Mouse (Mus musculus) left cerebral cortex, postnatal 4 days (tissue): ENCODE results near the gene Hlcs. TPM values are rescaled to one million over a fixed set of nuclear protein-coding genes. Genes with fewer than 3 reads are reported as not detected.

ENCODE experiments used
- DNase-seq: peaks from one replicate; pipeline ENCODE4 v3.0.0-alpha.2; 2022
- intact Hi-C: fragments of 180-260 bp; cut with DNase I; formaldehyde crosslinking; loops from one replicate; pipeline ENCODE4 v1.15.1; 2025
- total RNA-seq, 2 experiments: library from RNA; stranded (reverse); gene quantifications; 2 replicates each; pipeline ENCODE4 v1.2.3; 2021

The Hlcs gene
- total RNA-seq, 2 experiments from 2014 or later: 11.7 to 11.8 TPM

DNA sequence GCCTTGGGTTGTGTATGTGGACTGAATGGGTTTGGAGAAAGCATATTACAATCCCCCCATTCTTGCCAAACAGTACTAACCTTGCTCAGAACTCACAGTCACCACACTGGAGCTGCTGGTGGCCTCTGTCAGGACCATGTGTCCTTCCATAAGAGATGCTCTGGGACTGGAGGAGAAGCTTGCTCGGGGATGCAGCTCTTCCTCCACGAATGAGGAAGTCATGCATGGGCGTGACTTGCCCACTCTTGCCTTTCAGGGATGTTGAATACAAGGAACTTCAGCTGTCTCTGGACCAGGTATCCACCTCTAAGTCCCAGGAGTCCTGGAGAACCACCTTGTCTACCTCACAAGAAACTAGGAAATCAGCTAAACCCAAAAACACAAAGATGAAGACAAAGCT is 191.0 kb downstream of the Hlcs start:
- no peak for DNase-seq
- intact Hi-C loops: no loop called here

DNA sequence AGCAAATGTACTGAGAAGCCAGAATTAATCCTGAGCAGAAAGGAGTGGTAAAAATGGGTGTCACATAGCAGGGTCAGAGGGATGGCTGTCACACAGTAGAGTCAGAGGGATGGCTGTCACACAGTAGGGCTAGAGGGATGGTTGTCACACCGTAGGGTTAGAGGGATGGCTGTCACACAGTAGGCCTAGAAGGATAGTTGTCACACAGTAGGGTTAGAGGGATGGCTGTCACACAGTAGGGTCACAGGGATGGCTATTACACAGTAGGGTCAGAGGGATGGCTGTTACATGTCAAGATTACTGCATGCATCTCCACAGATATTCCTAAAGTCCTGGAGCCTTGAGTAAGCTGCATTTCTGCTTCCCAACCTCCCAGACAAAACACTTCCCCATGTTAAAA is 195.0 kb downstream of the Hlcs start:
- DNase-seq: no peak
- intact Hi-C loops: no loop called here

DNA sequence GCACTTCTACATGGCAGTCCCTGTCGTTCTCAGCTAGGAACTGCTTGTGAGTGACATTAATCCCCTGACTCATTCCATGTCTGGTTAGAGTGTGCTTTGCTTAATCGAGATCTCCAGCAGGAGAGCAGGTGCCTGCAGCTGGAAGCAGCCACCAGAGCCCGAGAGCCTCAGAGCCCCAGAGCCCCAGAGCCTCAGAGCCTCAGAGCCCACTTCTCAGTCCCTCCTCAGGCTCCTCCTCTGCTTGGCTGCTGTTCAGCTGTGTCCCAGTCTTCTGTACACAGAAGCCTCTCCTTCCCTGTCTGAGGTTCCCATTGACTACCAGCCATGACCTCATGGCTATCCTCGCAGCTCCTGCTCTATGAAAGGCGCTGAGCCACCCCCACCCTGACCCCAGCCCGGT is 196.0 kb downstream of the Hlcs start:
- DNase-seq: no peak
- intact Hi-C loops: no loop called here

DNA sequence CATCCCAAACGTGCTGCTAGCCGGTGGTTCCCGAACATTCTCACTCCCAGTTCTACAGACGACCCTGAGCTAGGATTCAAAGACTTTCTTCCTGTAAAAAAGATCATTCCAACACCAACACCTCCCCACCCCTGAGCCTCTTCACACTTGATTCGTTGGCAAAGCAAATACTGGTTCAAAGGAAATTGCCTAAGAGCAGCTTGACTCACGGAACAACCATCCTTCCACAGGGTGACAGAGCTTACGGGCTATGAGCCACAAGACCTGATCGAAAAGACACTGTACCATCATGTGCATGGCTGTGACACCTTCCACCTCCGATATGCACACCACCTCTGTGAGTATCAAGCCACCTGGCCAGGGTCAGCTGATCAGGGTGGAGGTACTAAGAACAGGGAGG is 198.7 kb downstream of the Hlcs start:
- intact Hi-C loops: no loop called here
- no peak for DNase-seq

DNA sequence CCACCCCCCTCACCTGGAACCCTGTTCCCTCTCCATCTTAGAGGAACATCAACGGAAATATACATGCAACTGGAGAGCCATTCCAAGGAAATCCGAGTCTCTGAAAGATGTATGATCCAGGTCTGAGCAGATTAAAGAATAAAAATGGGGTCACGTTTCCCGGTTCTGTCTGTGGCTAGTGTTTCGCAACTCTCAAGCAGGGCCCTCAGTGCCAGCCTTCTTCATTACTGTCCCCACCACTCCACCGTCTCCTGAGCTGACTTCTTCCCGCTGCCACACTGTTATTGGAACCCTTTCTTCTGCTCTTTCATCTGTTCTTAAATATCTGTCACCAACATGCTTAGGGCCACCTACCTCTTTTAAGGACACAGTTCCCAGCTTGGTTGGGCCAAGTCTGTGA is 200.2 kb downstream of the Hlcs start:
- intact Hi-C loops: no loop called here
- DNase-seq: no peak

DNA sequence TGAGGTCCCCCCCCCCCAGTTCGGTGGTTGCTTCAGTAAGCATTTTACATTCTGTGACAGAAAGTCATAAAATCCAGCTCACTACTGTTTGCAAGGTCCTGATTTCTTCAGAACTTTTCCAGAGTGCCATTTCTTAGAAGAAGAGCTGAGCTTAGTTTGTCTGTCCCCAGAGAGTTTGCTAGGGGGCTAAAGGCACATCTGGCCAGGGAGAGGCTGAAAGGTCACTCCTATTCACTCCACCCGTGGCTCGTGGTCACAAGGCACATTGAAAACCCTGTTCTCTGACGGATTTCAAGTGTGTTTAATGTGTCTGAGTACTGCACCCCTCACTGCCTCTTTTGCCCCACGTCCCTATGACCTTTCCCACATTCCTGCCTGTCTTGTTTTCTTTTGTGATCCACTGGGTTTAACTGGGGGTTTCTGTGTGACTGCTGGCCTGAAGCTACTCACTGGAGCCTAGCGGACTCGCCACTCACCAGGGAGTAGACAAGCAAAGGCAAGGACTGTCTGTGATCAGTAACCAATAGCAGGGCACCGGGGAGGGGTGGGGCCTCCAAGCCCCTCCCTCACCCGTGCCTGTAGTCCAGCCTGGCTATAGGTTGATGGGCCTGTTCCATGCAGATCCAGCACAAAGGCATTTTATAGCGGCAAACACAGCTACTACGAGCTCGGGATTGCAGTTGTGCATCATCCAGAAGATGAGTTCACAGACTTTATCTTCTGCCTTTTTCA is 215.5 kb downstream of the Hlcs start:
- intact Hi-C loops: no loop called here
- no peak for DNase-seq

DNA sequence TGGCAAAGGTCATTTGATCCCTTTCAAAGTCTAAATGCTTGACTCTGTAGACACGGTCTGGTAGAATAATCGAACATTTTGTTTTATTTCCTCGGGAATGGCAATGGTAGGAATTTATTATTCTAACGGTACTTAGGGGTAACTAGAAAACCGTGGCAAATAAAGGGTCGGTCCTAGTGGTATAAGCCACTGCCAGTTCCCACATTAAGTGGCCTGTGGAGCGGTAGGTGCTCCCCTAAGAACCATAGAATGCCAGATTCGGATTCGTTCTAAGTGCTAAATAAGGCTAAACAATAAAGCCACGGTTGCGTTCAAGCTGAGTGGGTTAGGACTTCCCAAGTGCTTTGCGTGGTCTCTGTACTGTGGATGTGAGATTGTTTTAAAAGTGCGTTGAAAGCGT is 216.9 kb downstream of the Hlcs start:
- intact Hi-C loops: no loop called here
- DNase-seq: no peak

DNA sequence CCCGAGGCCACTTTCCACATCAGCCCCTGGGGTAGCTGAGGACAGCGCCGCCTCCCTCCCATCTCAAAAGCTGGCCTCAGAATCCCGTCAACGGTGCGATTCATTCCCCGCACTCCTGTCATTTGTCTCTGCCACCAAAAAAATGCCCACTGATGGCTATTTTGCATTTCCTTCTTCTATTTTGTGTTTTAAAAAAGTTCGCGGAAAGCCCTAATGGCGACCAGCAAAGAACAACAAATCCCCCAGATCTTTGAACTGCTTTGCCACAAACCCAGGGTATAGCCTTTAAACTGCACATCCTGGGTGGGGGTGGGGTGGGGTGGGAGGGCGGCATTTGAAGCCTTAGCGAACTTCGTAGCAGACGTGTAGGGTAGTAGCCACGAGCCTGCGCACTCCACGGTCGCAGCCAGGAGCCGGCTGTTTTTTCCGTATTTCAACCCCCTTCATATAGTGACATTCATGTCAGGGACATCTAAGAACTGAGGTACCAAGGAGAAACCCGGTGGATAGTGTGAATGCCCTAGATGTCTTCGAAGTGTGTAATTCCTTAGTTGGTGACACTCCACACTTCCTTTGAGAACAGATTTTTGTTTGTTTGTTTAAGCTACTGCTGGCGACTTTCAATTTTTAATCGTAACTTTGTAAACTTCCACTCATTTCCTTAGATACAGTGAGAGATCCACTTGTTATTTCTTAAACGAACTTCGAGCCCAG is 218.1 kb downstream of the Hlcs start:
- DNase-seq: no peak
- intact Hi-C loops: no loop called here

DNA sequence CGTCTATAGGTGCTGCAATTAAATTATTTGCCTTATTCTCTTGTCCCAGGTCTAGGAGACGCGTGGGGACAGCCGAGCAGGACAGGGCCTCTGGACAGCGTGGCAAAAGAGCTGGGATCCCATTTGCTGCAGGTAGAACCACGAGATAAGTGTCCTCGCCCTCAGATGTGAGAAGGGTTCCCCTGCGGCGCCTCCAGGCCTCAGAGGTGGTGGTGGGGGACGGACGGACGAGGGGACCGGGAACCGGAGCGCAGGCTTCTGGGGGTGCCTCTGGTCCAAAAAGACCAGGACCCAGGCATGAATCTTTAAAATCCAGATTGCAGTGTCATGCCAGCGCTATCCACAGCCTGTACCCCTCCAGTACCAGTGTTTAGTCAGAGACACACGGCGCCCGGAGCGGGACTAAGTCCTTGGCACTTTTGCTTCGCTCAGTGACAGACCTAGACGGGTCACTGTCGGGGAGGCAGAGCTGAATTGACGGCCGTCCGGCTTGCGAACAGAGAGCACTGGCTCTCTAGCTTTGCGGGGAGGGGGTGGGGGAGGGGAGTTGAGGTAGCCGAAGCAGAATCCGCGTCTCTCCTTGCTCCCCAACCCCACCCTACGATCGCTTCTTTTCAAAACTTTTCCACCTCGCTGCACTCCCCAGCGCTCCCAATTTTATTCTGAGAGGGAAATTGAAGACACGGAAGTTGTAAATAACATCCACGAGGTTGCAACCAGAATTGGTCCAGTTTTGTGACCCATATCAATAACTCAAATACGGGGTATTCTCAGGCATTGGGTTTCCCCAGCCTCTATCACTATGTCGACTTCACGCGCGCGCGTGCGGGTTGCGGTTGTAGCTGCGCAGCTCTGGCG is 218.9 kb downstream of the Hlcs start:
- intact Hi-C loops: no loop called here
- no peak for DNase-seq

DNA sequence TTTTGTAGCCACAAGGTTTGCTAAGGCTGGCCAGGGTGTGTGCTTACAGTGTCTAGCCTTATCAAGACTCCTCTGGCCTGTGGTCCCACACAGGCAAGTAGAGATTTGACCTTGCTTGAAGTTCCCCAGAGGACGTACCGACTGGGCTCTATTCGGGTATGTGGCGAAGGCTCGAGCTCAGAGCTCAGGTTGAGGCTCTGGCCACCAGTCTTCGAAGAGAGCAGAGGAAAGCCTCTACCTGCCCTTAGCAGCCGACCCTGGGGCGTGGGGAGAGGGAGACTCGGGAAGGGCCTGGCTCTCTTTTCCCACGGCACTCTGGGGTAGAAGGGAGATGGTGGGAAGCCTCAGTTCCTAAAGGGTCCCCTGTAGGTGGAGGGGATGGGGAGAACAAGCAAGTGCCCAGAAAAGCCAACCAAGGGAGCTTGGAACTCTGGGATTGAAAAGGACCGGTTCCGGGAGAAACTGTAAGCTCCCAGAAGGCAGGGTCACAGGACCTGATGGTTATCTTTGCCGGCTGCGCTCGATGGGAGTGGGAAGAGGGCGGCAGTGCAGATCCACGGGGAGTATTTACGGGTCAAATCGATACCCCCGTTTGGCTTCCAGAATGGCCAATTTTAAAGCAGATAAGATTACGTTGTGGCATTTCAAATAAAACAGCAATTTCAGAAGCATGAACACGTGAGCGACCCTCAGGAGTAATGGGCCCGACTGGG is 220.1 kb downstream of the Hlcs start:
- intact Hi-C loops: no loop called here
- no peak for DNase-seq

DNA sequence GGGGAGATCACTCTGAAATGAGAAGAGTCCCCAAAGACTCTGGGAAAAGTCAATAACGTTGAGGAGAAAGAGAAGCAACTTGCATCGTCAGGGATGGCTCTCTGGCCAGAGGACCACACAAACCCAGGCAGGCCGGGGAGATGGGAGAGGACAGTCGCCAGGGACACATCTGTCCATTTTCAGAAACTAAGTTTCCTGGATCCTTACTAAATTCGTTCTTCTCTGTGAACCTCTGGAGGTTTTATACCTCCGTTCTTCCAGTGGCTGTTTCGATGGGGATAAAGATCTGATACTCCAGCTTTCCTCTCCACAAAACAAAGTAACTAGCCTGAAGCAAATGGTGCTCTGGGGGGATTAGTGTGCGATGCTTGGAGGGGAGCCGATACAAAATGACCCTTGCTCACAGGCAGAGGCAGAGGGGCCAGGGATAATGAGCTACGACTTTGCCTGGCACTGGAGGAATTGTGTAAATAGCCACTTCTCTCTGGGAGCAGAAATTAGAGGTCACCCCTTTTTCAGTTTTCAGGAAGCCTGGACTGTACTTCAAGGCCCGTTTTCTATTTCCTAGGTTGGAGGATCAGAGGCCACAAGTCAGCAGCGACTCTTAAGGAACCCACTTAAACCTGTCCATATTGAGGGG is 220.7 kb downstream of the Hlcs start:
- no peak for DNase-seq
- intact Hi-C loops: no loop called here

DNA sequence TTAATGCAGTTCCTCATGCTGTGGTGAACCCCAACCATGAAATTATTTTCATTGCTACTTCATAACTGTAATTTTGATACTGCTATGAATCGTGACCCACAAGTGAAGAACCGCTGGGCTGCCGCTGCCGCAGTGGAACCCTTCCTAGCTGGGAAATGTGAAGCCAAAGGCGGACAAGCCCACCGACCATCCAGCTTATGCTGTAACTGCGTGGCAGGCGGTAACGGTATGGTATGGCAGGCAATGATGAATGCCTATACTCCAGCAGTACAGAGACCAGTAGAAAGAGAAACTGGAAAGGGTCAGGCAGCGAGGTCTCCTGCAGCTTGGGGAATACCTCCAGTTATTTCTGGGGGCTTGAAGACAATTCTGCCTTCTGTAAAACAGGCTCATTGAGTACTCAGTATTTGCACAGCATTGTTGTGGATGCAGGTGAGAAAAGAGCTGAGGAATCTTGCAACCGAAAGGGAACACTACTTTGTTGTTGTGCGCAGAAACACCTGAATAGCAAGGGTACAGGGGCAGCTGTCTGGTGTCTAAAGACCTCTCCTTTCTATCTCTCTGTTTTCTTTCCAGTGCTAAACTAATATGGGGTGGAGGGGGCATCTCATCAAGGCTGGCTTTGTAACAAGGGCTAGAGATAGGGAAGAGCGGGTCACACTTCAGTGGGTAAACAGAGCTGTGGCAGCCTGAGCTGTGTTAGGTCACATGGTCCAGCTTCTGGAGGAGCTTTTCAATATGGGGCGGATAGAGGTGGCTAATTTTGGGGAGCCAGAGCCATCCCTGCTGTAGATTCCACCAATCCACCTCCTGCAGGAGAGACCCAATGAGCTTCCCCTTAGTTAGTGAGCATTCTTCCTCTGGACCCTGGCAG is 224.3 kb downstream of the Hlcs start:
- intact Hi-C loops: loop anchor here (5.0 to 10.0 kb wide), 2 partner anchors 152 to 166 kb away; no protein-coding TSS in a partner anchor
- no peak for DNase-seq

DNA sequence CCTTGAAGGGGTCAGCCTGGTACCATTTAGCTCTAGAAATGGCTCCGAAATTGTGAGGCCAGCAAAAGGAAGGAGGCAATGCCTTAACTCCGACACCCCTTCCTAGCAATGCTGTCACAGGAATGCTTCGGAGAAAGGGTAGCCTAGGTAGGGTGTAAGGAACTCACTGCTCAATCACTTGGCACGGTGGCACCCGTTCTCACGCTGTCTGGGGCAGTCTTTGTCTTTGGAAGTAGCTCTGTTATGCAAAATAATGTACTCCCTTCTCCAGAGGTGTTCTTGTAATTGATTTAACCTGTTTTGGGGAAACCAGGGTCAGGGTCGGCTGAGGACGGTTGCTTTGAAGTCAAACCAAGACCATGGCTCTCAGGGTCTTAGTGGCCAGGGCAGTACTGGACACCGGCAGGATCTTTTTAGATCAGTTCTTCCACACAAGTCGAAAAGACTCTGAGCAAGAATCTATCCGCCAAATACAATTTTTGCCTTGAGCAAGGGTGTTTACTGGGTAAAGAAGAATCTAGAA is 225.1 kb downstream of the Hlcs start:
- no peak for DNase-seq
- intact Hi-C loops: loop anchor here (5.0 to 10.0 kb wide), 2 partner anchors 151 to 167 kb away; no protein-coding TSS in a partner anchor

DNA sequence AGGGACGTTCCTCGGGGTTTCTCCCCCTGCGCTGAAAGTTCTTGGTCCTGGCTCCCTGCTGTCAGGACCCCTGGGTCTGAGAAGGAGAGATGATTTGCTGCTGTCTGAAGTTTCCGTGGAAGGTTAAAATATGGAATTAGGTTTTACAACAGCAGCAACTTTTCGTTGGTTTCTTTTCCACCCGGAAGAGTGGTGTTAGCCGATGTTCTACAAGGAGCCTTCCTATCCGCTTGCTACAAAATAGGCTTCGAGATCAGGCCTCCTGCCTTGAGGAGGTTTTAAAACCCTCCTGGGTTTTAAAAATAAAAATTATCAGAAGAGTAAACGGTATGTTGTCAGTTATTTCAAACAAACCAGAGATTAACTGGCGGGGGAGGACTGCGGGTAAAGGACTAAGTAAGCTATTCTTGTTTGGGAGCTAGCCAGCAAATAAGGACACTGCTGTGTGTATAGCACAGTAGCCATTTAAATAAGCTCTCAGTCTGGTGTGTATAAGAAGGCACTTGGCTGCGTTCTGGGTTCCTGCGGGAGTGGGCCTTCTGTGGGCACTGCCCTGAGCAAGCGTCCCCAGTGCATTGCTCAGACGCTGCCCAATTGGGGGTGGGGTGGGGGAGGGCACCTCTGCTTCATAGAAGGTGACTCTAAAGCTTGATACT is 225.7 kb downstream of the Hlcs start:
- DNase-seq: no peak
- intact Hi-C loops: loop anchor here (5.0 to 10.0 kb wide), 2 partner anchors 150 to 167 kb away; no protein-coding TSS in a partner anchor

DNA sequence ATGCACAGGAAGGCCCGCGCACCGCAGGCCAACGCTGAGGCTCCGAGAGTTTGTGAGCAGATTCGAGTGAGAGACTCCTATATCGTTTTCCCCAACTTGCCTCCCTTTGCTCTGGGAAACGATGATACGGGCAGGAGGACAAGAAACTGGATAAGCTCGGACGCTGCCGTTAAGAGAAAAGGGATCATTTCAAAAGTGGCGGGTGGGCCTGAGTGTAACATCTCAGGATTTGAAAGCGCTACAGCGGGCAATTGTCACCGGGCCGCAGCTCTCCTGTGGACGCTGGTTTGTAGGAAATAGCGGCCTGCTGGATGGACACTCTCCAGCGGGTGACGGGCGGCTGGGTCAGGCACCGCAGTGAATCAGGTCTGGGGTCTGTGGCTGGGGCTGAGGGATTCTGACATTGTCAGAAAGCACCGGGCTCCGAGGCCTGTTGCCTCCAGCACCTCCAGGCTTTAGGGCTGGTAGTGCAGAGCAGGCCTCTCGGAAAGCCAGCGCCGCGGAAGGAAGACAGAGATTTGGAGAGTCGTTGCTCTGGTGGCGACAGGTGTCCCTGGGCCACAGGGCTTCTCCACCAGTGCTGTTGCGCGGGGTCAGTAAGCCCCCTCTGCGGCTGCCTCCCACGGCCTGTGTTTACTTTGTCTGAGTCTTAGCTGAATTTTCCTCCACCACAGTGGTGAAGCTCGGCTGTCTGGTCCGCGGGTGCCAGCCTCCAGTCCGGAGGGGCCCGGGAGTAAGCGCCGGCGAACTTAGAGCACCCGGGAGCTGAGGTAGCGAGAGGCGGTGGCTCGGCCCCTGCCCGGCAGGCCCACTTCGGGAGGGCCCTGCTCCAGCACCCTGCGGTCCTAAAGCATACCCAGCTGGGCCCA is 226.4 kb downstream of the Hlcs start:
- no peak for DNase-seq
- intact Hi-C loops: loop anchor here (5.0 to 10.0 kb wide), 2 partner anchors 150 to 168 kb away; no protein-coding TSS in a partner anchor

DNA sequence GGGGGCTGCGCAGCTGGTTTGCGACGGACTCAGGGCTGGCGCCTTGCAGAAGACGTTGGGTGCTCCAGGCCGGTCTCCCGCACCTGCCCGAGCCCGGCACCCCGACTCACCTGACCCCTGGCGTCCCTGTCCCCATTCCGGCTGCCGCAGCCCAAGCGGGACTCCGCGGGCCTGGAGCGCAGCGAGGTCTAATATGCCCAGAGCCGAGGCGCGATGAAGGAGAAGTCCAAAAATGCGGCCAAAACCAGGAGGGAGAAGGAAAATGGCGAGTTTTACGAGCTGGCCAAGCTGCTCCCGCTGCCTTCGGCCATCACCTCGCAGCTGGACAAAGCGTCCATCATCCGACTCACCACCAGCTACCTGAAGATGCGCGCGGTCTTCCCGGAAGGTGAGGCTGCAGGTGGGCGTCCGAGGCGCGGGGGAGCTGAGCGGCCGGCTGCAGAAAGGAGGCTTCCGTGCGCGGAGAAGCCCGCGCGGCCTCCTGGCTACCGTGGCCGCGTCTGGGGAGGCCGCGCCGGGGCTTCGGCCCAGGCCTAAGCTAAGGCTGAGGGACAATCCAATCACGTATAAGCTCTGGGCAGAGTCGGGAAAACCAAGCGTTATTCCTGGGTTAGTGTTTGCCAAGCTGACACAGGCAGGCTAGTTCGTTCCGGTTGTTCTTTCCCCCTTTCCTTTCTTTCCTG is 227.6 kb downstream of the Hlcs start:
- no peak for DNase-seq
- intact Hi-C loops: loop anchor here (5.0 to 10.0 kb wide), 2 partner anchors 148 to 169 kb away; no protein-coding TSS in a partner anchor
